Mouse (Mus musculus): ENCODE data around the gene Hspa12b.

DNA sequence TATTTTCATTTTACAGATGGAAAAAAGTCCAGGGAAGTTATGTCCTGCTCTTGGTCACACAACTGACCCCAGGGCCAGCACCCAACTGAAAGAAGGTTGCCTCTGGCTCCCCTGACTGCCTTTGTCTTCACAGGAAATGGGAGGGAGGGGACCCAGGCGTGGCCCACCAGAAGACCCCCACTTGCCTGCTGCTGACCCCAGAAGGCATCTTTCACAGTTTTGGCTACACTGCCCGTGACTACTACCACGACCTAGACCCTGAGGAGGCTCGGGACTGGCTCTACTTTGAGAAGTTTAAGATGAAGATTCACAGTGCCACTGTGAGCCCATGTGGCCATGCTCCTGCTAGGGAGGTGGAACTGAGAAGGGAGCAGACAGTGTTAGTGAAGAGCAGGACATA, 11.2 kb downstream of the Hspa12b start:
- no peak for TF ChIP-seq CTCF (IDR thresholded peaks at IDR 0.05; ENCODE audit: borderline replicate concordance, insufficient read depth, low read depth, low read length)
- TF ChIP-seq POLR2A (IDR thresholded peaks at IDR 0.05; ENCODE audit: borderline replicate concordance, insufficient read depth, low read length): no peak

Measured in cerebellum, adult 2 months (tissue).